Mouse (Mus musculus) midbrain, embryonic 13.5 days (tissue): Measurements from ENCODE around the gene Chrna4. TPM values are rescaled to one million over a fixed set of nuclear protein-coding genes. Genes with fewer than 3 reads are reported as not detected.
A peak's percentile ranks its signal among the peaks of the same experiment; 100 is the strongest.

Experiments
- ATAC-seq: fragments of 200-750 bp; cut with Nextera tagmentation; 2 replicates; pipeline ENCODE4 v1.8.0; 2017; ENCODE audit warnings: mild to moderate bottlenecking, moderate TSS enrichment, moderate library complexity
- H3K27ac ChIP-seq: fragments of 300-500 bp; sonication (generic); 2 replicates; pipeline ENCODE4 v1.5.1; 2015; ENCODE audit warnings: inconsistent platforms, mild to moderate bottlenecking, moderate library complexity
- H3K27me3 ChIP-seq: fragments of 300-500 bp; sonication (generic); 2 replicates; pipeline ENCODE4 v1.6.1; 2015; ENCODE audit warnings: mild to moderate bottlenecking, inconsistent platforms
- H3K36me3 ChIP-seq: fragments of 300-500 bp; sonication (generic); 2 replicates; pipeline ENCODE4 v1.6.1; 2015; ENCODE audit warnings: mild to moderate bottlenecking, inconsistent platforms
- H3K4me1 ChIP-seq: fragments of 300-500 bp; sonication (generic); replicated peaks from 2 replicates; pipeline ENCODE4 v1.6.1; 2015; ENCODE audit warnings: inconsistent platforms
- H3K4me2 ChIP-seq: fragments of 300-500 bp; sonication (generic); replicated peaks from 2 replicates; pipeline ENCODE4 v1.6.1; 2015; ENCODE audit warnings: moderate library complexity, mild to moderate bottlenecking, inconsistent platforms
- H3K4me3 ChIP-seq: fragments of 300-500 bp; sonication (generic); replicated peaks from 2 replicates; pipeline ENCODE4 v1.5.1; 2015; ENCODE audit warnings: mild to moderate bottlenecking, inconsistent platforms
- H3K9ac ChIP-seq: fragments of 300-500 bp; sonication (generic); replicated peaks from 2 replicates; pipeline ENCODE4 v1.6.1; 2015; ENCODE audit warnings: mild to moderate bottlenecking, inconsistent platforms
- H3K9me3 ChIP-seq: fragments of 300-500 bp; sonication (generic); 2 replicates; pipeline ENCODE4 v1.6.1; 2016; ENCODE audit warnings: mild to moderate bottlenecking, inconsistent platforms
- WGBS: fragments of 180-500 bp; shearing (Covaris S2); methylation state at CpG from one replicate; pipeline ENCODE4 v1.1.7; 2015; 5-methylcytosine and 5-hydroxymethylcytosine counted together
- polyA plus RNA-seq: library from polyadenylated mRNA; unstranded; fragments of >200 nt; fragmentation: Nextera tagmentation; extraction: Ambion mirVana; gene quantifications from 2 replicates; pipeline ENCODE4 v1.2.1, GENCODE M21; 2015

Chrna4 gene
- polyA plus RNA-seq, 1 experiment from 2014 or later: 52.7 TPM

DNA sequence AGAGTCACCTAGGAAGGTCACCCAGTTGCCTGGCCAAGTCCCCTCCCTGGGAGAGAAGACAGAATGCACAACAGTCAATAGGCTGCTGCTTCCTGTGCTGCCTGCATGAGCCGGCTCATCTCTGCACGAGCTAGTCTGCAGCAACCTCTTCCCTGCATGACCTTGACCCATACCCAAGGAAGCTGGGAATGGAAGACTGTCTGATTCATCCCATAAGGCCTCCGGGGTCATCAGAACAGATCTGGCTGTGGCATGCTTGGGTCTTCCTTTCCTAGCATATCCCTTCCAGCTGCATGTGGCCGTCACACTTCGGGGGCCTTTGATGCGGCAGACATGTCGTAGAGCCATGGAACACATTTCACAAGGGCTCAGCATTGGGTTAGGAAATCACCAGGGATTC is 8.2 kb downstream of the Chrna4 start:
- Histone ChIP-seq H3K4me3 (no peak overlapping the region), H3K27ac (no peak overlapping the region), H3K9ac (no peak overlapping the region), H3K36me3 (peaks cover 52% of the 10 kb centered on the region), H3K9me3 (no peaks in the 10 kb centered on the region), H3K4me1 (peaks cover 42% of the 10 kb centered on the region), H3K4me2 (no peak overlapping the region), H3K27me3 (peaks cover 4% of the 10 kb centered on the region)
- ATAC-seq: no peak
- WGBS: 80% methylated on average over 7 of the region's 7 CpGs

DNA sequence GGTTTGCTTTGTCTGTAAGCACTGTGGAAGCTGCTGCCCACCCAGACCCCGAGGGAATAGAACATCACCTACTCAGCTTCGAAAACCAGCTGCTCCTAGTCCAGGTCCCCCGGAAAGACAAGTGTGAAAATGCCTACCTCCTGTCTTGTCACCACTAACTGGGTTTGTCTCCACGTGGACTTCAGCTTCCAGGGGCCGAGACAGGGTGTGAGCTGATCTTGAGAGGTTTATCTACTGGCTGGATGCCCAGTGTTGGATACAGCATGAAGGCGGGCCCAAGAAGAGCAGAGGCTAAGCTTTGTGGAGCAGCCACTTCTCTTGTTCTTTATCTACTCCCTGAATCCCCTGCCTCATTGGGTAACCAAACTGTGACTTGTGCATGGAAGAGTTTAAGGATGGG is 10.0 kb downstream of the Chrna4 start:
- Histone ChIP-seq H3K4me2 (no peak overlapping the region), H3K9ac (no peak overlapping the region), H3K27ac (no peak overlapping the region), H3K4me3 (no peak overlapping the region), H3K4me1 (peaks cover 30% of the 10 kb centered on the region), H3K27me3 (no peaks in the 10 kb centered on the region; the same call in 1 of the 2 replicates), H3K36me3 (peaks cover 69% of the 10 kb centered on the region), H3K9me3 (no peaks in the 10 kb centered on the region)
- WGBS: 76% methylated on average over 6 of the region's 6 CpGs
- no peak for ATAC-seq

DNA sequence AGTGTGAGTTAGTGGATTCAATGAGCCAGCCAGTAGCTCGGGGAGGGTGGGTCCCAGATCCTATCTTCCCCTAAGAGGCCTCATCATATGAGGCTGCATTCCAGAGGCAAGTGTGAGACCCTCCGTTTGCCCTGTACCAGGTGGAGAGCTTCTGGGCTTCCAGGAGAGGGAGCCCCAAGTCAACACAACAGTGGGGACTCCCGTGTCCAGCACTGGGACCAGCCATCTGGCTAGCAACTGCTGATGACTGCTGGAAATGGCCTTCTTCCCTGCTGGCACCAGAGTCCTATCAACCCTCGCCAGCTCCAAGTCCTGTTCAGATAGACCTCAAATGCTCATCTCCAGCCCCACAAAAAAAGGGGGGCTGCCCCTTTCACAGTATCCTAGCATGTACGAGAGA is 10.9 kb downstream of the Chrna4 start:
- Histone ChIP-seq H3K4me3 (no peak overlapping the region), H3K27ac (no peak overlapping the region), H3K4me2 (no peak overlapping the region), H3K4me1 (peaks cover 27% of the 10 kb centered on the region), H3K9ac (no peak overlapping the region), H3K9me3 (no peaks in the 10 kb centered on the region), H3K36me3 (peaks cover 78% of the 10 kb centered on the region), H3K27me3 (no peaks in the 10 kb centered on the region)
- WGBS: 54% methylated on average over 5 of the region's 5 CpGs
- ATAC-seq: peak; percentile 70

DNA sequence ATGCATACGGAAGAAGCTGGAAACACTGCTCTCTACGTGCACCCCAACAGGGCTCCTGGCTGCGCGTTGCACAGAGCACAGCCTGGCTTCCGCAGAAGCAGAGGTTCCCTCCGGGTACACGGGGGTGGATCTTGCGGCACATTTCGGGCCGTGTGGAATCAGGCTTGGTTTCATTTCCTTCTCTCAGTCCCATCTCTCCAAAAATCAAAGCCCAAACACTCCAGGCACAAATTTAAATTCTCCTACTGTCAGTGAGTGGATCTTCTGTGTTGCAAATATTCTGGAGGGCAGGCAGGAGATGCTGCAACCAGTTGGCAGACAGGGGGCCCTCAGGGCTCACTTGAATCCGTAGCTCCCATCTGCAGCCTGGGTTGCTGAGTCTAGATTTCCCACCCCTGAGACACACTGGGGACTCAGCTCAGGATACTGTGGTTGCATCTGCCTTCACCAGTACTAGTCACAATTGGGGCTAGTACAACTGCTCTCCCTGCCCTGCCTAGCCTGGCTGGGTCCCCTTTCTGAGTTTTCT is 11.9 kb downstream of the Chrna4 start:
- WGBS: 84% methylated on average over 11 of the region's 11 CpGs
- Histone ChIP-seq H3K27ac (no peak overlapping the region), H3K9me3 (no peaks in the 10 kb centered on the region), H3K4me1 (peaks cover 27% of the 10 kb centered on the region), H3K9ac (0 out of 2 replicates have a peak overlapping the region, but pooled peaks have one; percentile 4), H3K4me2 (no peak overlapping the region), H3K4me3 (no peak overlapping the region), H3K36me3 (peaks cover 88% of the 10 kb centered on the region), H3K27me3 (no peaks in the 10 kb centered on the region)
- no peak for ATAC-seq

DNA sequence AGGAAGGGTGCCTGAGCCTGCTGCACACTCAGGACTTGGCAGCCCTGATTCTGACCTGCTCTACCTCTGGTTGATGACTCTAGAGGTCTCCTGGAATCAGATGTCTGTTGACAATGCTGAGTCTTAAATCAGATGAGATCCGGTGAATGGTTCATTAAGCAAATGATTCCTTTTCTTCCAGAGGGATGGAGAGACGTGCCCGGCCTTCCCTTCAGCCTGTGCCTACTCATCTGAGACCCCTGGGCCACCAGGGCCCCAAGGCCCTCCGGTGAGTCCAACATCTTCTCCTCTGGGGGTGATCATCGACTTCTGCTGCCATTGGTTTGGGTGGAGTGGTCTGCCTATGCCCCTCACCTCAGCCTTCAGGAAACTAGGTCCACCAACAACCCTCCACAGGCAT is 35.0 kb downstream of the Chrna4 start:
- no peak overlapping the region for H3K9ac ChIP-seq
- ATAC-seq: no peak
- 62% methylated on average over 5 of the region's 5 CpGs for WGBS

DNA sequence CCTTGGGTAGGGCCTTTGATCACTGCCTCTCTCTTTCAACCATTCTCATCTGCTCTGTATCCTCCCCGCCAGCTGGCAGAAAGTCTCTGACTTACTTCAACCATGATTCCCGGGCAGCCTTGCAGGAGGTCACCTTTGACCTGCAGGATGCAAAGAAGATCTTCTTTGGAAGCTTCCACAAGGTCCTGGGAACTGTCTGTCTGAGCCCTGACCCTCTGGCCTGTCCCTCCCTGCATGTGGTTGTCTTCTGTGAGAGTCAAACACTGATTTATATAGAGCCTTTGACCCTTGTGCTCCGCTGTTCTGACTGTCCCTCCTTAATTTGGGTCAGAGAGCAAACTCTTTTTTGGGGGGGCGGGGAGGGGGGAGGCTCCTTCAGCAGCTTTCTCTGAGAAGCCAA is 36.3 kb downstream of the Chrna4 start:
- H3K9ac ChIP-seq: no peak overlapping the region
- no peaks in the 10 kb centered on the region for H3K27me3 ChIP-seq
- H3K36me3 ChIP-seq: no peaks in the 10 kb centered on the region
- H3K4me2 ChIP-seq: no peak overlapping the region
- H3K27ac ChIP-seq: no peak overlapping the region
- H3K9me3 ChIP-seq: no peaks in the 10 kb centered on the region
- H3K4me3 ChIP-seq: no peak overlapping the region
- ATAC-seq: no peak
- no peaks in the 10 kb centered on the region for H3K4me1 ChIP-seq
- 34% methylated on average over 4 of the region's 4 CpGs for WGBS

More for the DNA sequence above, 35.0 kb downstream of the Chrna4 start:
- Histone ChIP-seq H3K9me3 (no peaks in the 10 kb centered on the region), H3K36me3 (no peaks in the 10 kb centered on the region), H3K4me1 (no peaks in the 10 kb centered on the region), H3K4me2 (no peak overlapping the region), H3K27me3 (no peaks in the 10 kb centered on the region), H3K27ac (no peak overlapping the region), H3K4me3 (no peak overlapping the region)

DNA sequence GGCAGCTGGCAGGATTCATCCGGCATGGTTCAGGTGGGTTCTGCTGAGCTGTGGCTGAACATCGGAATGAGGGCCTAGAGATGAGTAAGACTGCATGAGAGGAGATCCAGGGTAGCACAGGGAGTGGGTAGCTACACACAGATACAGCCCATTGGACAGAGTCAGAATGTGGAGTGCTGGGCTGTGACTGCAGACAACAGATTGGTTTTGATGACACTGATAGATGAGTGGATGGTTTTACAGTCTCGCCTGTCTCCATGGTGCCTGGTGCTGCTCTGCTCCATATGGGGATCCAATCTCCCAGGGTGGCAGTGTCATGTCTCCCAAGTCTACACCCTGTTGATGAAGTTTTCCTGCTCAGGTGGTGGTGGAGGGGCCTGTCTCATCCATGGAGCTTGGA is 46.4 kb downstream of the Chrna4 start:
- no peak overlapping the region for H3K4me2 ChIP-seq
- no peaks in the 10 kb centered on the region for H3K27me3 ChIP-seq
- no peak overlapping the region for H3K4me3 ChIP-seq
- 0 out of 2 replicates have a peak, but pooled peaks cover 3% of the 10 kb centered on the region for H3K4me1 ChIP-seq
- no peaks in the 10 kb centered on the region for H3K36me3 ChIP-seq
- H3K9ac ChIP-seq: no peak overlapping the region
- 80% methylated on average over 3 of the region's 3 CpGs for WGBS
- ATAC-seq: peak; percentile 28; the same call in 1 of the 2 replicates
- no peak overlapping the region for H3K27ac ChIP-seq
- H3K9me3 ChIP-seq: no peaks in the 10 kb centered on the region

DNA sequence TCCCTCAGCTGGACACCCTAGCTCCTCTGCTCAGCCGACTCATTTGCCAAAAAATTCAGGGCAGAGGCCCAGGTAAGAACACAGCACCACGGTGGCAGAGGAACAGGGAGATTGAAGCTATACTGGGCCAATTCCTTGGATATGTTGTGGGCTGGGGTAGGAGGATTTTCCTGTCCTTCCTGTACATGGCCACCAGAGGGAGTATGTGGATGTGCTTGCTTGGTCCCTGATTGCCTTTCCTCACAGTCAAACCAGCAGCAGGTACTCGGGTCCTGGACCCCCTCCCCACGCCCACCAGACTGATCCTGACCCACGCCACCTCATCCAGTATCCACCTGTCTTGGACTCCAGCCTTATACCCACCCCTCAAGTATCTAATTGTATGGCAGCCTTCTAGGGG is 46.9 kb downstream of the Chrna4 start:
- H3K4me2 ChIP-seq: no peak overlapping the region
- no peak overlapping the region for H3K9ac ChIP-seq
- no peak overlapping the region for H3K4me3 ChIP-seq
- no peaks in the 10 kb centered on the region for H3K9me3 ChIP-seq
- no peak overlapping the region for H3K27ac ChIP-seq
- H3K27me3 ChIP-seq: no peaks in the 10 kb centered on the region
- 17% methylated on average over 5 of the region's 5 CpGs for WGBS
- ATAC-seq: peak; percentile 82
- 0 out of 2 replicates have a peak, but pooled peaks cover 3% of the 10 kb centered on the region for H3K4me1 ChIP-seq
- H3K36me3 ChIP-seq: no peaks in the 10 kb centered on the region

DNA sequence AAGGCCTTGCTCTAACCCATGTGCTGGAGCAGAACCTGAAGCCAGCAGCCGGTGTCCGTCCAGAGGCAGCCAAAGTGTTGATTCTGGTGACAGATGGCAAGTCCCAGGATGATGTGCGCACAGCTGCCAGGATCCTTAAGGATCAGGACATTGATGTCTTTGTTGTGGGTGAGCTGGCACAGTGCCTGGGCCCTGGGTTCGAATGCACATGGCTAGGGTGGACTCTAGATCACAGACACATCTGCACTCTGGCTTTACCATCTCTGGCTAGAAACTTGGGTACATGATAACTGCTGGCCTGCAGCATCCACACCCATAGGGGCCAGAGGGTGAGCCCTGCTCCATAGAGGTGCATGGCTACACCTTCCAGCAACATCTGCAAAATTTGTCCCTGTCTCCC is 47.9 kb downstream of the Chrna4 start:
- Histone ChIP-seq H3K4me2 (no peak overlapping the region), H3K4me3 (no peak overlapping the region), H3K9me3 (no peaks in the 10 kb centered on the region), H3K36me3 (no peaks in the 10 kb centered on the region), H3K27ac (no peak overlapping the region), H3K4me1 (0 out of 2 replicates have a peak, but pooled peaks cover 3% of the 10 kb centered on the region), H3K9ac (no peak overlapping the region), H3K27me3 (no peaks in the 10 kb centered on the region)
- no peak for ATAC-seq
- WGBS: 79% methylated on average over 4 of the region's 4 CpGs

DNA sequence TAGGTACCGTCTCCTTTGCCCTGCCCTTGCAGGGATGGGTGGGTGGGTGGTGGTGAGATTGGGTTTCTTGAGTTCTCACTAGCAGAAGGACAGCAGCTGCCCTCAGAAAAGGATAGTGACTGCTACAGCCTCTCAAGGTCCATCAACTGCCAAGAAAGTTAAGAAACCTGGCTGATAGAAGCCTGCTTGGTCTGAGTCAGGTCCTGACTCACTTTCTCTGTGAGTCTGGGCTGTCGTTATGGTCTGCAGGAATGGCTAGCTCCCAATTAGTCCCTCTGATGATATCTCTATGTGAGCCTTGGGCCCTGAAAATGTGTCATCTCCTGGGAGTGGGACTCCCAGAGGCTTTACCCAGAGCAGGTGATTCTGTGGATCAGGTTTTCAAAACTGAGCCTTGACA is 49.0 kb downstream of the Chrna4 start:
- no peaks in the 10 kb centered on the region for H3K27me3 ChIP-seq
- H3K9me3 ChIP-seq: no peaks in the 10 kb centered on the region
- no peak overlapping the region for H3K27ac ChIP-seq
- H3K4me3 ChIP-seq: no peak overlapping the region
- H3K9ac ChIP-seq: no peak overlapping the region
- H3K4me1 ChIP-seq: 0 out of 2 replicates have a peak, but pooled peaks cover 3% of the 10 kb centered on the region
- ATAC-seq: no peak
- 82% methylated on average over 2 of the region's 2 CpGs for WGBS
- H3K36me3 ChIP-seq: no peaks in the 10 kb centered on the region
- H3K4me2 ChIP-seq: no peak overlapping the region

DNA sequence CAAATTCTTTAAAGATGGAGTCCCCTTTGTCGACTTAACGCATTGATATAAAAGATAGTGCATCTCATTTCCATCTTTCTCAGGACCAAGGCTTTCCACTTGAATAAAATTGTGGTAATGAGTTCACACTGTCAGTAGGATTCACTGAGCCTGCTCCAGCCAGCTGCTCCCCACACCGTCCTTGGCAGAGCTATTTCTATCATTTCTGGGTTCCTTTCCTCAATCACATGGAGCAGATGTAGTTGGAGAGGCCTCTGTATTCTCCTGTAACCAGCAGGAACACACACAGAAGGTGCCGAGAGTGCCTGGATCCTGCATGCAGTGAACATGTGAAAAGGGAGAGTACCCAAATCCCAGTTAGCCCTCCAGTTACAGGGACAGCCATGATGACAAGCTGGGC is 53.0 kb downstream of the Chrna4 start:
- no peaks in the 10 kb centered on the region for H3K27me3 ChIP-seq
- H3K27ac ChIP-seq: no peak overlapping the region
- H3K9ac ChIP-seq: no peak overlapping the region
- H3K36me3 ChIP-seq: no peaks in the 10 kb centered on the region
- no peak overlapping the region for H3K4me3 ChIP-seq
- H3K4me2 ChIP-seq: no peak overlapping the region
- H3K4me1 ChIP-seq: peaks cover 19% of the 10 kb centered on the region
- H3K9me3 ChIP-seq: no peaks in the 10 kb centered on the region
- 57% methylated on average over 4 of the region's 4 CpGs for WGBS
- ATAC-seq: no peak

DNA sequence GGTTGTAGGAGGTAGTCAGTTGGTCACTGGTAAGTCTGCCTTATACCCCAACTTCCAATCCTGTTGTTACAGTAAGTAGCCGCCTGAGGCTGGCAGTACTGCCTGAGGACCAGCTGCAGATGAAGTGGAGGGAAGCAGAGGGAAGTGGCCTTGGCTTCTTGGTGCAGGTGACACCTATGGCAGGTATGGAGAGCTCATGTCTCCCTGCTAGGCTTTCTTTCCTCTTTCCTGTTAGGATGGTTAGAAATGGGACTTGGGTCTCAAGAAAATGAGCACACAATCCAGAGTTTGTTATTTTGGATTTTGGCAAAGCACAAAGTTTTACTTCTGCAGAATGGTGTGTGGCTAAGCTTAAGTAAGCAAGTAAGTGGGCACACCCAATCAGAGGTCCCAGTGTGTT is 54.4 kb downstream of the Chrna4 start:
- H3K9me3 ChIP-seq: no peaks in the 10 kb centered on the region

DNA sequence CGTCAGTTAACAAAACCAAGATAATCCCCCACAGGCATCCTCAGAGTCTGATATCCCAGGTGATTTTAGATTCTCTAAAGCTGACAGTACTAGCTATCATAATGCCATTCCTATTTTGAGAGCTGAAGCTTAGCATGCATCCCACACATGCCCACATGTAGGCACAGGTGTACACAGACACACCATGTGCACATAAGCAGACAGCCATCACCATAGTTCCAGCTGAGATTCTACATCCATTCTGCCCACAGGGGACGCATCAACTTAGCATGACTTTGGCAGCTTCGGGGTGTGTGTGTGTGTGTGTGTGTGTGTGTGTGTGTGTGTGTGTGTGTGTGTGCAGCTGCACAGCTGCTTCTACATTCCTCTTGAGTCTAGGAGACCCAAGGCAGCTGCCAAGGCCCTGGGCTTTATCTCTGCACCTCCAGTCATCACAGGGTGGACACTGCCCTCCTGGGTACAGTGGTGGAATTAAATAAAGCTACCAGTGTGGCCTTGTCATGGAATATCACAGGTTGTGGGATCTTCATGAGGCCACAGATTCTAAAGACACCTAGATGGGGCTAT is 54.9 kb downstream of the Chrna4 start:
- H3K27me3 ChIP-seq: no peaks in the 10 kb centered on the region
- H3K4me2 ChIP-seq: no peak overlapping the region
- peak; percentile 24; the same call in 1 of the 2 replicates for ATAC-seq
- H3K4me1 ChIP-seq: peaks cover 19% of the 10 kb centered on the region
- H3K36me3 ChIP-seq: peaks cover 13% of the 10 kb centered on the region; the same call in 1 of the 2 replicates
- no peak overlapping the region for H3K27ac ChIP-seq
- H3K4me3 ChIP-seq: no peak overlapping the region
- WGBS: 52% methylated on average over 3 of the region's 3 CpGs
- H3K9ac ChIP-seq: no peak overlapping the region
- no peaks in the 10 kb centered on the region for H3K9me3 ChIP-seq

More for the DNA sequence above, 54.4 kb downstream of the Chrna4 start:
- peaks cover 8% of the 10 kb centered on the region; the same call in 1 of the 2 replicates for H3K36me3 ChIP-seq
- peaks cover 19% of the 10 kb centered on the region for H3K4me1 ChIP-seq
- 78% methylated on average over 1 of the region's 1 CpGs for WGBS
- H3K4me2 ChIP-seq: no peak overlapping the region
- H3K9ac ChIP-seq: no peak overlapping the region
- no peak for ATAC-seq
- no peak overlapping the region for H3K27ac ChIP-seq
- H3K27me3 ChIP-seq: no peaks in the 10 kb centered on the region
- no peak overlapping the region for H3K4me3 ChIP-seq
